Mouse (Mus musculus) kidney, adult 2 months (tissue): ENCODE measurements at regions not wholly inside any gene's neighbourhood (a gene's known extent, or its start where the extent isn't known, plus 50 kb on each side); places are given as distances from the start of the nearest gene placed in this dataset.

Source experiments
- CTCF ChIP-seq: fragments of 200-500 bp; conservative IDR thresholded peaks from 2 replicates; pipeline ENCODE4 v1.5.1; 2011; ENCODE audit warnings: low read depth, mild to moderate bottlenecking, control low read depth, low read length, moderate library complexity, mixed read lengths; ENCODE audit not compliant: insufficient read depth, insufficient read length
- POLR2A ChIP-seq: fragments of 200-500 bp; IDR thresholded peaks from one replicate; pipeline ENCODE4 v1.6.1; 2011; ENCODE audit warnings: low read depth, low read length, control low read depth

DNA sequence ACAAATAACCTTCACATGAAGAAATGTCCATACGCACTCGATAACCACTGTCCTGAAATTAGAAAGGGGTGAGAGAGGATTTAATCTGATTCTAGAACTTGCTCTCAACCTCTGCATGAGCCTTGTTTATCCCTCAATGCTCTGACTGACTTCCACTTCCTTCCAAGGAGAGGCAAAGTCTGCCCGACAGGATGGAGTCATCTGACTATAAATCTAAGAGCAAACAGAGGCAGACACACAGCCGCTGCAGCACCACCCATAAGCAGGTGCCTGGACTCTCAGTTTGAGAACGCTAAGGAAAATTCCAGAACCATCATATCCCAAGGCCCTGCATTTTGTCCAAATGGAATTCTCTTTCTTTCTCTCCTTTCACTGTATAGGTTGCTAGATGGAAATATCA is 247.7 kb upstream of the 1700056E22Rik start:
- no peak for TF ChIP-seq CTCF
- TF ChIP-seq POLR2A, result no peak
